Mouse (Mus musculus): ENCODE results near the gene Nipsnap3b. TPM values are rescaled to one million over a fixed set of nuclear protein-coding genes. Genes with fewer than 3 reads are reported as not detected.

Gene Nipsnap3b
- polyA plus RNA-seq, 1 experiment from 2014 or later = 58.6 TPM

DNA sequence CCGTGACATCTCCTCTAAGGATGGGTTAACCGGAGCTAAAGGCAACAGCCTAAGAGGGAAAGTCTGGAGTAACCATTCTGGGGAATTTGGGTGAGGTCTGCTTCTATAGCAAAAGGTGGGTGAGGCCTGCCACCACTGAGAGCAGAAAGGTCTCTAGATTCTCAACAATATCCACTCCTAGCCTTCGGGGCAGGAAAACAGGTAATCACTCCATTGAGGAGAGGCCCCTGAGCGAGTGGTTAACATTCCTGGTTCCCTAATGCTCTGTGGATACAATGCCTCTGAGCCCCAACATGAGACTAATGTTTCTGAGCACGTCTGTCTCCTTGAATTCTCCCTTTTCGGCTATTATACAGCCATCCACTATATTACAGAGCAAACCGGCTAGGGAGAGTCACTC lies 2.7 kb downstream of the Nipsnap3b start:
- H3K36me3 ChIP-seq (ENCODE audit: control insufficient read depth, insufficient read depth, low read length) = peaks cover 9% of the 10 kb centered on the region; the same call in 1 of the 2 replicates
- no peak for ATAC-seq (ENCODE audit: insufficient number of reproducible peaks, low FRiP score, low TSS enrichment, low read depth)
- H3K9me3 ChIP-seq (ENCODE audit: control insufficient read depth, low read length) = no peaks in the 10 kb centered on the region
- peak; percentile 16 for DNase-seq (ENCODE audit: low spot score)
- WGBS = 90% methylated on average over 7 of the region's 7 CpGs
- no peak overlapping the region for H3K4me2 ChIP-seq (ENCODE audit: low read depth, severe bottlenecking)
- no peaks in the 10 kb centered on the region for H3K4me1 ChIP-seq (ENCODE audit: control insufficient read depth, insufficient read depth, low read length)
- no peaks in the 10 kb centered on the region for H3K27me3 ChIP-seq (ENCODE audit: control insufficient read depth, insufficient read depth, low read length)
- no peak overlapping the region for H3K4me3 ChIP-seq (ENCODE audit: low read depth, low read length)
- no peak overlapping the region for H3K27ac ChIP-seq (replicated peaks; ENCODE audit: low read depth, low read length)
- no peak overlapping the region for H3K9ac ChIP-seq (ENCODE audit: low read length)

DNA sequence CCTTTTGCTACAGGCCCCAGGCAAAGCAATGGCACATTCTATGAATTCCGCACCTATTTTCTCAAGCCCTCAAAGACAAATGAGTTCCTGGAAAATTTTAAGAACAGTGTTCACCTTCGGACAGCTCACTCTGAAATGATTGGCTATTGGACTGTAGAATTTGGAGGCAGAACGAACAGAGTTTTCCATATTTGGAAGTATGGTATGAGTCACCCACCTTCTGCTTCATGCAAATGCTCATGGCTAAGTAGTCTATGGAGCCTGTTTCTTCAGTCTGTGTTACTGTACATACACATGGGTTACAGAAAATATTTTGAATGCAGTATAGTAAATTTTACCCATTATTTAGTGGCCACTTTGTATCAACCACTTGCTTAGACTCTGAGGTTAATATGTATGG lies 3.3 kb downstream of the Nipsnap3b start:
- no peaks in the 10 kb centered on the region for H3K4me1 ChIP-seq (ENCODE audit: control insufficient read depth, insufficient read depth, low read length)
- 96% methylated on average over 3 of the region's 3 CpGs for WGBS
- no peak overlapping the region for H3K4me2 ChIP-seq (ENCODE audit: low read depth, severe bottlenecking)
- H3K4me3 ChIP-seq (ENCODE audit: low read depth, low read length) = no peak overlapping the region
- ATAC-seq (ENCODE audit: insufficient number of reproducible peaks, low FRiP score, low TSS enrichment, low read depth) (no peak), DNase-seq (ENCODE audit: low spot score) (no peak)
- no peak overlapping the region for H3K27ac ChIP-seq (replicated peaks; ENCODE audit: low read depth, low read length)
- no peaks in the 10 kb centered on the region for H3K27me3 ChIP-seq (ENCODE audit: control insufficient read depth, insufficient read depth, low read length)
- H3K9ac ChIP-seq (ENCODE audit: low read length) = no peak overlapping the region
- H3K9me3 ChIP-seq (ENCODE audit: control insufficient read depth, low read length) = no peaks in the 10 kb centered on the region
- peaks cover 9% of the 10 kb centered on the region; the same call in 1 of the 2 replicates for H3K36me3 ChIP-seq (ENCODE audit: control insufficient read depth, insufficient read depth, low read length)

DNA sequence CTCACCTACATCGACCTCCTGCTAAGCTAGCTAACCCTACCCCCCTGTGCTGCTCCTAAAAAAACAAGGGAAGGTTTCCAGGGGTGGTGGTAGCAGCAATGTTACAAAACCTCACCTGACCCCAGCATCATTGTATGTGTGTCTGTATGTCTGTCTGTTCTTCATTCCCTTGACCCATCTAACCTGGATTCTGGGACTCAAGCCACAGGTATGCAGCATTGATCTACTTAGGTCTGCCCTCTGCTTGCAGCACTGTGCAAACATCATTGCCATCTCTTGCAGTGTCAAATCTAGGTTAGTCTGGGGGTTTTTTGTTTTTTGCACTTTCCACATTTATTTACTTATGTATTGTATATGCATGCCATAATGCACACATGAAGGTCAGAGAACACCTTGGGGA lies 6.7 kb downstream of the Nipsnap3b start:
- H3K36me3 ChIP-seq (ENCODE audit: control insufficient read depth, insufficient read depth, low read length) = peaks cover 9% of the 10 kb centered on the region; the same call in 1 of the 2 replicates
- no peak overlapping the region for H3K27ac ChIP-seq (replicated peaks; ENCODE audit: low read depth, low read length)
- ATAC-seq (ENCODE audit: insufficient number of reproducible peaks, low FRiP score, low TSS enrichment, low read depth) (no peak), DNase-seq (ENCODE audit: low spot score) (no peak)
- no peaks in the 10 kb centered on the region for H3K27me3 ChIP-seq (ENCODE audit: control insufficient read depth, insufficient read depth, low read length)
- no peak overlapping the region for H3K4me3 ChIP-seq (ENCODE audit: low read depth, low read length)
- no peak overlapping the region for H3K4me2 ChIP-seq (ENCODE audit: low read depth, severe bottlenecking)
- H3K9ac ChIP-seq (ENCODE audit: low read length) = no peak overlapping the region
- 95% methylated on average over 1 of the region's 1 CpGs for WGBS
- no peaks in the 10 kb centered on the region for H3K9me3 ChIP-seq (ENCODE audit: control insufficient read depth, low read length)
- H3K4me1 ChIP-seq (ENCODE audit: control insufficient read depth, insufficient read depth, low read length) = no peaks in the 10 kb centered on the region

DNA sequence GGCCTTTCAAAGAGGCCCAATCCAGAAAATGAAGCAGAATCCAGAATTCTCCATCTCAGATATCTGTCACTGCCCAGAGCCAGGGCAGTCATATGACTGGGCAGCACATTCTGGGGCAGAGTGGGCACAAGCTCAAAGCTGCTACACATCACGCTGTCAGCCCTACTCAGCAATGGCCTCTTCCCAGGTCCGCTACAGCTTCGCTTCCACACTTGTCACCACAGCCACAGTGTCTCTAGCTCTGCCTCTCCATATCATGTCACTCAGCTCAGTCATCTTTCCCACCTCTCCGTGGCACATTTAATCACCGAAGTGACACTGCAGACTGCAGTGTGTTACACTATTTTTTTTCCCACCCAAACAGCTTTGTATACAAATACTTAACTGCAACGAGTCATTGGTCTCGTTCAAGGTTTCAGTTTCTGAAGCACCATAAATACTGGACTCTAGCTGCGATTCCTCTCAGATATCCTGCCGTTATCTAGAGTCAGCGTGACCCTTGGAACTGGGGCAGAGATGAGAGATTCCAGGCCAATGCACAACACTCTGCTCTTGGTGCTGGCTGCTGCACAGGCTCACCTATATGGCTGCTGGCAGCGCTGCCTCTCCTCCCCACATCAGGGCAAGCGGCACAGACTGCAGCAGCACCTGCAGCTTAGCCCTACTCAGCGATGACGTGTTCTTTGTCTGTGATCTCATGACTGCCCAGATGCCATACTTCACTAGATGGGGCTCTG lies 11.7 kb downstream of the Nipsnap3b start:
- no peaks in the 10 kb centered on the region for H3K27me3 ChIP-seq (ENCODE audit: control insufficient read depth, insufficient read depth, low read length)
- H3K4me3 ChIP-seq (ENCODE audit: low read depth, low read length) = no peak overlapping the region
- H3K9ac ChIP-seq (ENCODE audit: low read length) = no peak overlapping the region
- 92% methylated on average over 14 of the region's 14 CpGs for WGBS
- no peaks in the 10 kb centered on the region for H3K9me3 ChIP-seq (ENCODE audit: control insufficient read depth, low read length)
- H3K27ac ChIP-seq (replicated peaks; ENCODE audit: low read depth, low read length) = no peak overlapping the region
- no peak overlapping the region for H3K4me2 ChIP-seq (ENCODE audit: low read depth, severe bottlenecking)
- ATAC-seq (ENCODE audit: insufficient number of reproducible peaks, low FRiP score, low TSS enrichment, low read depth) (no peak), DNase-seq (ENCODE audit: low spot score) (peak; percentile 10)
- peaks cover 2% of the 10 kb centered on the region; the same call in 1 of the 2 replicates for H3K36me3 ChIP-seq (ENCODE audit: control insufficient read depth, insufficient read depth, low read length)
- no peaks in the 10 kb centered on the region for H3K4me1 ChIP-seq (ENCODE audit: control insufficient read depth, insufficient read depth, low read length)

DNA sequence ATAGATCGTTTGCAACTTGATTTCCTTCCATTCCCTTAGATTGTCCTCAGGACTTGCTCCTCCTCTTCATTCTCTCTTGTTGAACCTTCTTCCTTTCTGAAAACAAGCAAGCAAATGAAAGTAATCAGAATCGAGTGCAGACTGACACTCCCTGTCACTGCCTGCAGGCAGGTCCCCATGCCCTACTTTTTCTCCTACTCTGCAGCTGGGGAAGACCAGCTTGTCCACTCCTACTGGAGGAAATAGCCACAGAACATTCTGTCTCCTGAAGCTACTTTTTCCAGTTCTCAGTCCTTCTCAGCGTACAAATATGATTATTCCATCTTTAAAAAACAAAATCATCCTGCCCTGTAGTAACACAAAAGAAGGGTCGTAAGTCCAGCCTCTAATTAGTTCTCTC lies 12.7 kb downstream of the Nipsnap3b start:
- Histone ChIP-seq H3K4me2 (ENCODE audit: low read depth, severe bottlenecking) (no peak overlapping the region), H3K4me3 (ENCODE audit: low read depth, low read length) (no peak overlapping the region), H3K36me3 (ENCODE audit: control insufficient read depth, insufficient read depth, low read length) (no peaks in the 10 kb centered on the region), H3K4me1 (ENCODE audit: control insufficient read depth, insufficient read depth, low read length) (no peaks in the 10 kb centered on the region), H3K9ac (ENCODE audit: low read length) (no peak overlapping the region), H3K9me3 (ENCODE audit: control insufficient read depth, low read length) (no peaks in the 10 kb centered on the region), H3K27ac (replicated peaks; ENCODE audit: low read depth, low read length) (no peak overlapping the region), H3K27me3 (ENCODE audit: control insufficient read depth, insufficient read depth, low read length) (no peaks in the 10 kb centered on the region)
- 82% methylated on average over 4 of the region's 4 CpGs for WGBS
- peak; percentile 3 for DNase-seq (ENCODE audit: low spot score)
- no peak for ATAC-seq (ENCODE audit: insufficient number of reproducible peaks, low FRiP score, low TSS enrichment, low read depth)

DNA sequence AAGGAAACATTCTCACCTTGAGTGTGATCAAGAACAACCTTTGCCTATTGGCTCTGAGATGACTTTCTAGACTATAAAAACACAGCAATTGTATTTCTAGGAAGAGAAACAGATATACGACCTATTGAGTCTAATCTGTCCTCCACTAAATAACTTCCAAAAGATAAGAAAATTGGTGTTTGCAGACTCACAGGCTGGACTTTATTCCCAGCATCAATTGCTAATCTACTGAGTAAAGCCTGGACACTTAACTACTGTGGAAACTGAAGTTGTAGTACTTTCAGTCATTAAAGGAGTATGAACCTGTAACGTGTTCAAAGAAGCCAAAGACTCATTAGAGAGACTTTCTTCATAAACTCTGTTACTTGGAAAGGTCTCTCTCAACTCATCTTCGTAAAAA lies 16.1 kb downstream of the Nipsnap3b start:
- Histone ChIP-seq H3K4me2 (ENCODE audit: low read depth, severe bottlenecking) (no peak overlapping the region), H3K9me3 (ENCODE audit: control insufficient read depth, low read length) (no peaks in the 10 kb centered on the region), H3K27me3 (ENCODE audit: control insufficient read depth, insufficient read depth, low read length) (no peaks in the 10 kb centered on the region), H3K27ac (replicated peaks; ENCODE audit: low read depth, low read length) (no peak overlapping the region), H3K4me3 (ENCODE audit: low read depth, low read length) (no peak overlapping the region), H3K4me1 (ENCODE audit: control insufficient read depth, insufficient read depth, low read length) (no peaks in the 10 kb centered on the region), H3K9ac (ENCODE audit: low read length) (no peak overlapping the region), H3K36me3 (ENCODE audit: control insufficient read depth, insufficient read depth, low read length) (no peaks in the 10 kb centered on the region)
- ATAC-seq (ENCODE audit: insufficient number of reproducible peaks, low FRiP score, low TSS enrichment, low read depth) = no peak
- DNase-seq (ENCODE audit: low spot score) = no peak
- WGBS = 84% methylated on average over 3 of the region's 3 CpGs

DNA sequence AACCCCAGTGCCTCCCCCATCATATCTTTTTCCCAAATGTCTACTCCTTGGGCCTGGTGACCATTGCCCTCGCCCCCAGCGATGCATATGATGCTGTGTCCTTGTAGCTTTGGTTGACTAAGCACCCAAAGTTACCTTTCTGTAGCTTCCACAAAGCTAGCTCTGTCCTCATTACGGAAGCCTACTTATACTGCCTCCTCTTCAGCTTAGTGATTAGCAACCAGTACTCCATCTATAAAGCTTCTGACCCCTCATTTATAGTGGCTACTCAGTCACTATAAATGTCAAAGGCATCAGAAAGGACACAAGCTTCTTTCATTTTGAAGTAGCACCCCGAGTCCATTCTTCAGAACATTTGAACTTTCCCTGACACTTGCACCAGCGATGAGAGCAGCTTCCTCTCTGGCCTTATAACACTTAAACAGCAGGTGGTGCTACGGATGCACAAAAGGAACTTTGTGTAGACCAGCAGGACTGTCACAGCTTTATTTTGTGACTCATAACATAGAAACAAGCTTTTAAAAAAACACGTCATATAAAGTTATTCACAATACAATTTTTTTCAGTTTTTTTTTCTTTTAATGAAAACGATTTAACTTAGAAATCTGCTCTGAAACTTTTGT lies 18.8 kb downstream of the Nipsnap3b start:
- Histone ChIP-seq H3K27ac (replicated peaks; ENCODE audit: low read depth, low read length) (no peak overlapping the region), H3K4me2 (ENCODE audit: low read depth, severe bottlenecking) (no peak overlapping the region), H3K9me3 (ENCODE audit: control insufficient read depth, low read length) (no peaks in the 10 kb centered on the region), H3K36me3 (ENCODE audit: control insufficient read depth, insufficient read depth, low read length) (no peaks in the 10 kb centered on the region), H3K4me1 (ENCODE audit: control insufficient read depth, insufficient read depth, low read length) (no peaks in the 10 kb centered on the region), H3K27me3 (ENCODE audit: control insufficient read depth, insufficient read depth, low read length) (no peaks in the 10 kb centered on the region), H3K4me3 (ENCODE audit: low read depth, low read length) (no peak overlapping the region), H3K9ac (ENCODE audit: low read length) (no peak overlapping the region)
- DNase-seq (ENCODE audit: low spot score) (peak; percentile 20), ATAC-seq (ENCODE audit: insufficient number of reproducible peaks, low FRiP score, low TSS enrichment, low read depth) (no peak)
- 46% methylated on average over 8 of the region's 8 CpGs for WGBS

DNA sequence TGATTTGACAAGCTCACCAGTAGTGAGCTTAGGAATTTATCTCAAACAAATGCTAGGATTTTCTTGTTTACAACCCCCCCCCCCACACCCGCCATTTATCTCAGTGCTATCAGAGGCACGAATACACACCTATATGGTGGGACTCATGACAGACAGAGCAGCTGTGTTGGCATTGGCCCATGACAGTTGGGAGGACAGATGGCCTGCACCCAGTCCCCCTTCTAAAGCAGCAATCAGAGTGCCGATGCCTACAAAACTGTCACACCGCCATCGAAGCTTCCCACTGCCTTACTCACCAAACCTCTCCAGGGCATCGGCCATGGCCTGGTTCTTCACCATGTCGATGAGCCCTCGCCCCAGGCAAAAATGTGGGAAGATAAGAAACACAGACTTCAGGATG lies 32.1 kb downstream of the Nipsnap3b start:
- ATAC-seq (ENCODE audit: insufficient number of reproducible peaks, low FRiP score, low TSS enrichment, low read depth) (no peak), DNase-seq (ENCODE audit: low spot score) (no peak)
- Histone ChIP-seq H3K4me2 (ENCODE audit: low read depth, severe bottlenecking) (no peak overlapping the region), H3K27ac (replicated peaks; ENCODE audit: low read depth, low read length) (no peak overlapping the region), H3K27me3 (ENCODE audit: control insufficient read depth, insufficient read depth, low read length) (no peaks in the 10 kb centered on the region), H3K4me3 (ENCODE audit: low read depth, low read length) (no peak overlapping the region), H3K36me3 (ENCODE audit: control insufficient read depth, insufficient read depth, low read length) (no peaks in the 10 kb centered on the region), H3K4me1 (ENCODE audit: control insufficient read depth, insufficient read depth, low read length) (no peaks in the 10 kb centered on the region), H3K9me3 (ENCODE audit: control insufficient read depth, low read length) (no peaks in the 10 kb centered on the region), H3K9ac (ENCODE audit: low read length) (no peak overlapping the region)
- WGBS = 84% methylated on average over 8 of the region's 8 CpGs

Measured in limb, embryonic 11.5 days (tissue).